Mouse (Mus musculus): ENCODE results near the gene Layn. TPM values are rescaled to one million over a fixed set of nuclear protein-coding genes. Genes with fewer than 3 reads are reported as not detected.

Gene Layn
- polyA plus RNA-seq, 1 experiment from 2014 or later: 0.92 TPM

GRCm38 (mm10) chr9:51026952-51027351, 49.9 kb downstream of the Layn start:
- Histone ChIP-seq H3K9ac (no peak overlapping the region), H3K27ac (no peak overlapping the region), H3K4me2 (no peak overlapping the region), H3K36me3 (replicated peaks) (no peaks in the 10 kb centered on the region), H3K27me3 (replicated peaks) (no peaks in the 10 kb centered on the region), H3K9me3 (no peaks in the 10 kb centered on the region), H3K4me3 (no peak overlapping the region), H3K4me1 (no peaks in the 10 kb centered on the region)
- ATAC-seq (replicated peaks): no peak
- 81% methylated on average over 1 of the region's 1 CpGs for WGBS

DNA sequence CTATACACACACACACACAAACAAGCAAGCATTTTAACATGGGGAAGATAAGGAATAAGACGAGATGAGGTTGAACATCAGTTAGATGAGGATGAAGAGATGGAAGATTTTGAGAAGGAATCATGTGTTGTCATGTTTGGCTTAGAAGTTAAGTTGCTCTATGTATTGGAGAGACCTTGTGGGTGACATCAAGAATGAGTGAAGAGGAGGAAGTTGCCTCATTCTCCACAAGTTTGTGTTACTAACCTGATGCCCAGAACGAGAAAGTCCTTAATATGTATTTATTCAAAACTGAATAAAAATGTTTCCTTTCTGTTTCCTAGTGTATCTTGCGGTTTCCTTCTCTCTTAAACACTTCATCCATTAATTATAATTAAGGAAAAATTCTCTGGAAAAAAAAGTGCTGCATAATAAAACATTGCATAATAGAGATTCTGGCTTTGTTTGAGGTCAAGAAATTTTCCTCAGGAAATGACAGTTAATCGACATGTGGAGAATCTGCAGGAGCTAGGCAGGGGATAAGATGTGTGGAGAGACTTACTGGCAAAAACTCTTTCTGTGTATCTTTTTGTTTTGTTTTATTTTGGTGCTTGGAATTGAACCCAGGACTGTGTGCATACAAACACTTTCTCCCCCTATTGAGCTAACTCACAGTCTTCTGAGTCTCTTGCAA, 55.6 kb downstream of the Layn start:
- Histone ChIP-seq H3K36me3 (replicated peaks) (no peaks in the 10 kb centered on the region), H3K4me2 (no peak overlapping the region), H3K9ac (no peak overlapping the region), H3K4me3 (no peak overlapping the region), H3K9me3 (no peaks in the 10 kb centered on the region), H3K4me1 (no peaks in the 10 kb centered on the region), H3K27me3 (replicated peaks) (no peaks in the 10 kb centered on the region), H3K27ac (no peak overlapping the region)
- 88% methylated on average over 4 of the region's 4 CpGs for WGBS
- ATAC-seq (replicated peaks): no peak

- no peak for ATAC-seq (replicated peaks)
- H3K9ac ChIP-seq: no peak overlapping the region
- WGBS: 86% methylated on average over 3 of the region's 3 CpGs
Measured at GRCm38 (mm10) chr9:51020351-51020750, 56.5 kb downstream of the Layn start.

DNA sequence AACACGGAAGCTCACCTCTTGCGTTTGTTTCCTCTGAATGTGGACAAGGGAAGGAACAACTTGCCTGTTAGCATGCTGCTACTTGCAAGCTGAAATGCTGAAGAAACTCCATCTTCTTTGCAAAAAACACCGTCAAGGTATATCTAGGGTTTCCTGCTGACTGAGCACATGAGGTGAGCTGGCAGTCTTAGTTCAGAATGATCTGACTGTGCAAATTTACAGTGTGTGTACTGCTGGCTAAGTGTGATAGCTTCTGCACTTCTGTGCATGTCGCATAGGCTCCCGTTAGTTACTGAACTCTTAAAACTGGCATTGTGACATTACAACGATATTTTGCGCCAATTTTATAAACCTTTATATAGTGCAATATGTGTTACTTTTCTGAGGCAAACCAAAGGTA, 57.2 kb downstream of the Layn start:
- H3K9me3 ChIP-seq: no peaks in the 10 kb centered on the region
- WGBS: 84% methylated on average over 7 of the region's 7 CpGs
- no peaks in the 10 kb centered on the region for H3K27me3 ChIP-seq (replicated peaks)
- H3K36me3 ChIP-seq (replicated peaks): no peaks in the 10 kb centered on the region
- ATAC-seq (replicated peaks): no peak
- H3K4me3 ChIP-seq: no peak overlapping the region
- no peaks in the 10 kb centered on the region for H3K4me1 ChIP-seq
- H3K9ac ChIP-seq: no peak overlapping the region
- no peak overlapping the region for H3K27ac ChIP-seq
- H3K4me2 ChIP-seq: no peak overlapping the region

More at GRCm38 (mm10) chr9:51020351-51020750, 56.5 kb downstream of the Layn start:
- Histone ChIP-seq H3K4me2 (no peak overlapping the region), H3K4me1 (no peaks in the 10 kb centered on the region), H3K27me3 (replicated peaks) (no peaks in the 10 kb centered on the region), H3K9me3 (no peaks in the 10 kb centered on the region), H3K36me3 (replicated peaks) (no peaks in the 10 kb centered on the region), H3K27ac (no peak overlapping the region), H3K4me3 (no peak overlapping the region)

- H3K36me3 ChIP-seq (replicated peaks): no peaks in the 10 kb centered on the region
- 69% methylated on average over 4 of the region's 4 CpGs for WGBS
- H3K27ac ChIP-seq: no peak overlapping the region
- H3K4me1 ChIP-seq: no peaks in the 10 kb centered on the region
- H3K9me3 ChIP-seq: no peaks in the 10 kb centered on the region
- H3K27me3 ChIP-seq (replicated peaks): no peaks in the 10 kb centered on the region
- ATAC-seq (replicated peaks): no peak
- no peak overlapping the region for H3K9ac ChIP-seq
- H3K4me2 ChIP-seq: no peak overlapping the region
- H3K4me3 ChIP-seq: no peak overlapping the region
Measured at GRCm38 (mm10) chr9:51015732-51016131, 61.2 kb downstream of the Layn start.

GRCm38 (mm10) chr9:51013644-51014043, 63.2 kb downstream of the Layn start:
- Histone ChIP-seq H3K27ac (no peak overlapping the region), H3K27me3 (replicated peaks) (no peaks in the 10 kb centered on the region), H3K4me2 (no peak overlapping the region), H3K36me3 (replicated peaks) (no peaks in the 10 kb centered on the region), H3K9ac (no peak overlapping the region), H3K4me3 (no peak overlapping the region), H3K4me1 (peaks cover 6% of the 10 kb centered on the region), H3K9me3 (no peaks in the 10 kb centered on the region)
- ATAC-seq (replicated peaks): no peak
- WGBS: 89% methylated on average over 1 of the region's 1 CpGs

GRCm38 (mm10) chr9:51009656-51009950, 67.3 kb downstream of the Layn start:
- no peaks in the 10 kb centered on the region for H3K36me3 ChIP-seq (replicated peaks)
- no peaks in the 10 kb centered on the region for H3K9me3 ChIP-seq
- peak overlapping the region; percentile 83 for H3K4me3 ChIP-seq
- peak overlapping the region; percentile 84; the same call in 1 of the 2 replicates for H3K9ac ChIP-seq
- no peak overlapping the region for H3K27ac ChIP-seq
- H3K4me1 ChIP-seq: peaks cover 15% of the 10 kb centered on the region
- H3K27me3 ChIP-seq (replicated peaks): no peaks in the 10 kb centered on the region
- WGBS: 3% methylated on average over 6 of the region's 6 CpGs
- no peak for ATAC-seq (replicated peaks)
- H3K4me2 ChIP-seq: peak overlapping the region; percentile 52

DNA sequence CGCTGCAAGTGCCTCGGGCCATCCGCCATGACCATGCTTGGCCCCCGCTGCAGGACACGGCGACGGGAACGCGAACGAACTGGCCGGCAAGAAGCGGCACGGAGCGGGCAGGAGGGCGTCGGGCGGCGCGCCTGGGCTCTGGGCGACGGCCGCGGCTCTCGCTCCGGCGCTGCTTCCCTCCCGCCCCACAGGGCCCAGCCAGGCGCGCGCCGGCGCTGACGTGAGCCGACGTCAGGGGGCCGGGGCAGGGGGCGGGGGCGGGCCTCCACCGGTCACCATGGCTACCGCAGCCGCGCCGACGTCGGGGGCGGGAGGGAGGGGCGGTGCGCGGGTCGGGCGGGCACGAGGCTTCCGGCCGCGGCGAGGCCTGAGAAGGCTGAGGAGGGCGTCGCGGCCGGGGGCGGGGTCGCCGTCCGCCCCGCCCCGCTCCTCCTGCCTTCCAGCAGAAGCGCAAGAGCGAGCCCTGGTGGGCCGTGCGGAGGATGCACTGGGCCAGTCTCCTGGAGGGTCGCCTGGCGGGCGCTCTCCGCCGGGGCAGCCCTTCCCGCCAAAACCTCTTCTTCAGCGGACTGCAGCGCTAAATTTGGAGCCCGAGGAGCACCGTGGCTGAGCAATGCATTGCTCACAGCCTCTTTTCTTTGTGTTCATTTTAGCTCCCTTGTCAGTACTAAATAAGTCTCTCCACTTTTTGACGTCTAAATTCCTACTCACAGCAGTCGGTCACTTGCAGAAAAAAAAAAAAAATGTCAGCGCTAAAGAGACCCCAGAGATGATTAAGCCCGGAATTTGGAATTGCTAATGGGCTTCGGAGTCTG, 67.8 kb downstream of the Layn start, which contains the start of gene Sik2:
Gene Sik2, minus strand, starts transcription at position 233 of the 815 bp plus-strand sequence.
- peak within 1 kb of the TSS; percentile 52 for H3K4me2 ChIP-seq
- peaks cover 15% of the 10 kb centered on the region for H3K4me1 ChIP-seq
- under 1% methylated on average over 71 of the region's 85 CpGs for WGBS
- H3K27me3 ChIP-seq (replicated peaks): no peaks in the 10 kb centered on the region
- H3K9ac ChIP-seq: peak within 1 kb of the TSS; percentile 84
- H3K27ac ChIP-seq: peak within 1 kb of the TSS; percentile 85
- peak; percentile 97 for ATAC-seq (replicated peaks)
- no peaks in the 10 kb centered on the region for H3K9me3 ChIP-seq
- H3K4me3 ChIP-seq: peak within 1 kb of the TSS; percentile 83
- no peaks in the 10 kb centered on the region for H3K36me3 ChIP-seq (replicated peaks)

DNA sequence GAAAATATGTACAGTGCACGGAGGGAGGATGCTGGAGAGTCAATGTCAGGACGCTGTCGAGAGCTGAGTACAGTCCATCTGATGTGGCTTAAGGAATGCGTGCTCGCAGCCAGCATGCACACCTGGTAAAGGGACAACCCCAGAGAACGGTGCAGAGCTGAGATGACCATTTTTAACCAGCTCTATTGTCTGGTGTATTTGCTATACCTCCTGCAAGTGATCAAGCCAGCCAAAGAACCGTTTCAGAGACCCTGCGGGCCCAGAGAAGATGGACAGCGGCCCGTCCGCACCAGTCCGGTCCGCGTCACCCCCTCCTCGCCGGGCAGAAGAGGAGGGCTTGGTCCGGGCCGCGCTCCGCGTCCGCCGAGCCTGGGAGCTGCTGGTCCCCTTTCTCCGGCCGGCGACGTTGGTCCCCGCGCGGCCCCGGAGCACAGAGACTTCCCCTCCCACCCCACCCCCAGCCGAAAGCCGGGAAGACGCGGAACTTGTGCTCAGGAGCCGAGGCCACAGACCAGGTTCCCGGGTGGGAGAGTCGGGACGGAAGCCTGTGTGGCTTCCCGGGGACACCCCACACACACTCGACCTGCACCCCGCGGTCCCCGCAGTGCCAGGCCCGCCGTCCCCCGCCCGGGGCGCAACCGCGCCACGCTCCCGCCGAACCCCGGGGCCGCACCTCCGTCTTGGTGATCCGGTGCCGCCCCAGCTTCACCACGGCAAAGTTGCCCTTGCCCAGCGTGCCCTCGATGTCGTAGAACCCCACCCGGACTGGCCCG, 68.6 kb downstream of the Layn start:
- Histone ChIP-seq H3K9ac (peak overlapping the region; percentile 84), H3K4me2 (peak overlapping the region; percentile 52), H3K36me3 (replicated peaks) (no peaks in the 10 kb centered on the region), H3K27ac (peak overlapping the region; percentile 85), H3K9me3 (no peaks in the 10 kb centered on the region), H3K4me3 (peak overlapping the region; percentile 83), H3K27me3 (replicated peaks) (no peaks in the 10 kb centered on the region), H3K4me1 (peaks cover 15% of the 10 kb centered on the region)
- WGBS: under 1% methylated on average over 63 of the region's 65 CpGs
- ATAC-seq (replicated peaks): peak; percentile 76

DNA sequence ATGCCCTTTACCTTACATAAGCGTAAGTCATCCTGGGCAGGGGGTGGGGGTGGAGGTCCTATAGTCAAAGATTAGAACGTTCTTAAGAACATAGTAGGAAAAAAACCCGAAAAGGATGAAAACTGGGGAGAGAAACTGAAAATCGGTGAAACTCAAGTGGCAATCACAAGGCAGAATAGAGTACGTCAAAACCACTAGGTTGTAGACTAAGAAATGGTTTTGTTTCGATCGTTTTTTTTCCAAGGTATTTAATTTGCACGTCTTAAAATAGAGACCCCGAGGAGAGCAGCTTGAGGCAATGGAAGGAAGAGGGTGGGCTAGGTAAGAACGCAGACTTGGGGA, 69.2 kb downstream of the Layn start:
- ATAC-seq (replicated peaks): no peak
- H3K9me3 ChIP-seq: no peaks in the 10 kb centered on the region
- H3K9ac ChIP-seq: peak overlapping the region; percentile 84
- H3K4me2 ChIP-seq: peak overlapping the region; percentile 52
- WGBS: 9% methylated on average over 10 of the region's 10 CpGs
- H3K27ac ChIP-seq: peak overlapping the region; percentile 85
- H3K27me3 ChIP-seq (replicated peaks): no peaks in the 10 kb centered on the region
- H3K4me3 ChIP-seq: peak overlapping the region; percentile 83
- no peaks in the 10 kb centered on the region for H3K36me3 ChIP-seq (replicated peaks)
- H3K4me1 ChIP-seq: peaks cover 15% of the 10 kb centered on the region

DNA sequence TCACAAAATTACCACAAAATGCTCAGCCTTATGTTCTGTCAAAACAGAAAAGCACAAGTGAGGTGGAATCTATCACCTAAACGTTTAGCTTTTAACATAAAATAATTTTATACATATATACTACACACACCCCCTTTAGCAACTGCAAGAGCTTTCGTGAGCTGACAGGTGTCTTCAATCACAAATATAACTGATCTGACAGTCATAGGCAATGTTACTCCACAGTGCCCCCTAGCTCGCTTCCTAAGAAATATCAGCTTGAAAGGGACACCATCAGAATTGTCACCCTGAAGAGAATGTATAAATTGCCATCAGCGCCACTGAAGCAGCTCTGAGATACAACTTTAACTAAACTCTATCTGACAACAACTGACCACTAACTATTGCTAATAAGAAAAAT, 70.0 kb downstream of the Layn start:
- no peaks in the 10 kb centered on the region for H3K27me3 ChIP-seq (replicated peaks)
- H3K9ac ChIP-seq: no peak overlapping the region
- no peaks in the 10 kb centered on the region for H3K9me3 ChIP-seq
- no peak for ATAC-seq (replicated peaks)
- no peaks in the 10 kb centered on the region for H3K36me3 ChIP-seq (replicated peaks)
- H3K27ac ChIP-seq: no peak overlapping the region
- H3K4me2 ChIP-seq: peak overlapping the region; percentile 52; the same call in 1 of the 2 replicates
- 2% methylated on average over 4 of the region's 4 CpGs for WGBS
- H3K4me1 ChIP-seq: peaks cover 20% of the 10 kb centered on the region
- no peak overlapping the region for H3K4me3 ChIP-seq
